Mouse (Mus musculus) MEL (cell line): ENCODE measurements around the gene Gm11027.

Experiments
- CHD2 ChIP-seq: IDR thresholded peaks from 2 replicates; pipeline ENCODE4 v1.6.1; 2011; ENCODE audit warnings: low read length, improper control_type of control experiment
- POLR2A ChIP-seq, 2 experiments: IDR thresholded peaks; 2 replicates each; pipeline ENCODE4 v1.6.1; 2011 to 2012; ENCODE audit warnings: low read length in 2 of 2, mild to moderate bottlenecking in 2 of 2, control low read depth in 1 of 2, improper control_type of control experiment in 1 of 2, low read depth in 1 of 2, moderate library complexity in 1 of 2; ENCODE audit not compliant: control insufficient read depth in 1 of 2, insufficient read depth in 1 of 2, poor library complexity in 1 of 2
- ZNF384 ChIP-seq: IDR thresholded peaks from 2 replicates; pipeline ENCODE4 v1.6.1; 2012; ENCODE audit warnings: low read depth, mild to moderate bottlenecking, inconsistent platforms, low read length, improper control_type of control experiment

DNA sequence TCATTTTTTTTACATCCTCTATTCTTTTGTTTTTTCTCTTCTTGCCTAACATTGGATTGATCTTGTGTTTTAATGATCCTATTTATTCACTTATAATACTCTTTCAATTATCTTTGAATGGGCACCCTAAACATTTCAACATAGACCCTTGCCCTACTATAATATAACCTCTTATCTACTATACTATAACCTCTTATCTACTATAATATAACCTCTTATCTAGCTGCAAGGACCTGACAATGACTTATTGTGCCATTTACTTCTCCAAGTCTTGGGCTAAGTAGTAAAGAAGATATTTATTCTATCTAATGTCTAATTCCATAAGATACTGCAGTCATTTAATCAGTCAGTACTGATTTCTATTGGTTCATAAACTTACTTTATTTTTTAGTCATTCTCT is 36.8 kb upstream of the Gm11027 start:
- TF ChIP-seq ZNF384 (no peak), CHD2 (no peak), POLR2A (IDR thresholded peaks at IDR 0.05; ENCODE audit: control insufficient read depth in 1 of 2, insufficient read depth in 1 of 2, low read depth in 1 of 2, low read length in 2 of 2, poor library complexity in 1 of 2) (no peak)
